Mouse (Mus musculus) megakaryocyte, embryonic 14.5 days (primary cell): ENCODE data around the gene Lcp2.

ENCODE experiments used
- FLI1 ChIP-seq: IDR thresholded peaks from 2 replicates; pipeline ENCODE4 v1.6.1; 2012; ENCODE audit warnings: low read length, inconsistent platforms, mixed read lengths
- GATA1 ChIP-seq: IDR thresholded peaks from 3 replicates; pipeline ENCODE4 v1.6.1; 2012; ENCODE audit warnings: mixed read lengths, low read length, inconsistent platforms, borderline replicate concordance

GRCm38 (mm10) chr11:34070596-34070995 is 23.9 kb downstream of the Lcp2 start:
- TF ChIP-seq GATA1 (no peak), FLI1 (no peak)
